Mouse (Mus musculus) ES-E14 (cell line): ENCODE measurements around the gene Melk.

ENCODE experiments used
- CHD2 ChIP-seq: IDR thresholded peaks from 2 replicates; pipeline ENCODE4 v1.6.1; 2014; ENCODE audit warnings: mild to moderate bottlenecking, low read depth, low read length, inconsistent platforms
- ZC3H11A ChIP-seq: IDR thresholded peaks from 2 replicates; pipeline ENCODE4 v1.6.1; 2012; ENCODE audit warnings: low read depth, mild to moderate bottlenecking, inconsistent platforms, low read length, borderline replicate concordance
- ZNF384 ChIP-seq: IDR thresholded peaks from 2 replicates; pipeline ENCODE4 v1.6.1; 2012; ENCODE audit warnings: low read depth, low read length, inconsistent platforms

DNA sequence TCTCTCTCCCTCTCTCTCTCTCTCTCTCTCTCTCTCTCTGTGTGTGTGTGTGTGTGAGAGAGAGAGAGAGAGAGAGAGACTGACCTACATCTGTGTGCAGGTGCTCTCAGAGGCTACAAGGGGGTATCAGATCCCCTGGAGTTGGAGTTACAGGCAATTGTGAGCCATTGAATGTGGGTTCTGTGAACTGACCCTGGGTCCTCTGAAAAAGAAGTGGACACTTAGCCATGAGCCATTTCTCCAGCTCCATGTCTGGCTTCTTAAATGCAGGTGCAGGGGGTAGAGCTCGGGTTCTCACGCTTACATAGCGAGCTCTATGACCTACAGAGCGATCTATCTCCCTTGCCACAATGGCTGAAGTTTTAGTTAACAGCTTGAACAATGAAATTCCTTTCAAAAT, 41.5 kb upstream of the Melk start:
- TF ChIP-seq ZNF384, result no peak
- TF ChIP-seq ZC3H11A, result no peak
- TF ChIP-seq CHD2, result no peak
